Mouse (Mus musculus) liver, embryonic 12.5 days (tissue): ENCODE measurements around the gene Shb. TPM values are rescaled to one million over a fixed set of nuclear protein-coding genes. Genes with fewer than 3 reads are reported as not detected.

ENCODE experiments used
- ATAC-seq: fragments of 200-750 bp; cut with Nextera tagmentation; 2 replicates; pipeline ENCODE4 v1.8.0; 2017; ENCODE audit warnings: moderate number of reproducible peaks, mild to moderate bottlenecking, moderate library complexity
- H3K27ac ChIP-seq: fragments of 300-500 bp; sonication (generic); 2 replicates; pipeline ENCODE4 v1.5.1; 2016; ENCODE audit warnings: mild to moderate bottlenecking
- H3K27me3 ChIP-seq: fragments of 300-500 bp; sonication (generic); replicated peaks from 2 replicates; pipeline ENCODE4 v1.6.1; 2016; ENCODE audit warnings: mild to moderate bottlenecking, moderate library complexity
- H3K36me3 ChIP-seq: fragments of 300-500 bp; sonication (generic); 2 replicates; pipeline ENCODE4 v1.6.1; 2016; ENCODE audit warnings: mild to moderate bottlenecking, moderate library complexity
- H3K4me1 ChIP-seq: fragments of 300-500 bp; sonication (generic); 2 replicates; pipeline ENCODE4 v1.6.1; 2016
- H3K4me2 ChIP-seq: fragments of 300-500 bp; sonication (generic); 2 replicates; pipeline ENCODE4 v1.6.1; 2016; ENCODE audit warnings: mild to moderate bottlenecking, moderate library complexity
- H3K4me3 ChIP-seq: fragments of 300-500 bp; sonication (generic); 2 replicates; pipeline ENCODE4 v1.5.1; 2016; ENCODE audit warnings: mild to moderate bottlenecking, moderate library complexity
- H3K9ac ChIP-seq: fragments of 300-500 bp; sonication (generic); 2 replicates; pipeline ENCODE4 v1.6.1; 2016; ENCODE audit warnings: mild to moderate bottlenecking, moderate library complexity
- H3K9me3 ChIP-seq: fragments of 300-500 bp; sonication (generic); replicated peaks from 2 replicates; pipeline ENCODE4 v1.6.1; 2016; ENCODE audit warnings: mild to moderate bottlenecking, moderate library complexity
- WGBS: fragments of 180-500 bp; shearing (Covaris S2); methylation state at CpG from one replicate; pipeline ENCODE4 v1.1.7; 2016; ENCODE audit not compliant: insufficient replicate concordance; 5-methylcytosine and 5-hydroxymethylcytosine counted together
- polyA plus RNA-seq: library from polyadenylated mRNA; unstranded; fragments of >200 nt; fragmentation: Nextera tagmentation; extraction: Ambion mirVana; gene quantifications from 2 replicates; pipeline ENCODE4 v1.2.1, GENCODE M21; 2016

Shb gene
- polyA plus RNA-seq, 1 experiment from 2014 or later = 8.7 TPM

- Histone ChIP-seq H3K4me1 (peaks cover 81% of the 10 kb centered on the region), H3K9ac (no peak overlapping the region), H3K9me3 (no peaks in the 10 kb centered on the region), H3K4me3 (no peak overlapping the region), H3K27me3 (no peaks in the 10 kb centered on the region), H3K27ac (peak overlapping the region; percentile 26; the same call in 1 of the 2 replicates), H3K4me2 (no peak overlapping the region), H3K36me3 (peaks cover 34% of the 10 kb centered on the region)
- 74% methylated on average over 5 of the region's 5 CpGs for WGBS
- ATAC-seq = no peak
Measured at GRCm38 (mm10) chr4:45474832-45475231, 57.4 kb downstream of the Shb start.

- Histone ChIP-seq H3K4me1 (peaks cover 76% of the 10 kb centered on the region), H3K9me3 (no peaks in the 10 kb centered on the region), H3K27me3 (no peaks in the 10 kb centered on the region), H3K4me3 (no peak overlapping the region), H3K9ac (no peak overlapping the region), H3K36me3 (peaks cover 33% of the 10 kb centered on the region), H3K4me2 (no peak overlapping the region), H3K27ac (no peak overlapping the region)
- ATAC-seq = no peak
- WGBS = 91% methylated on average over 4 of the region's 4 CpGs
Measured at GRCm38 (mm10) chr4:45474131-45474530, 58.1 kb downstream of the Shb start.

- H3K4me2 ChIP-seq = no peak overlapping the region
- no peak overlapping the region for H3K27ac ChIP-seq
- H3K9ac ChIP-seq = no peak overlapping the region
- H3K4me1 ChIP-seq = peaks cover 69% of the 10 kb centered on the region
- ATAC-seq = no peak
- 29% methylated on average over 11 of the region's 11 CpGs for WGBS
- no peak overlapping the region for H3K4me3 ChIP-seq
- H3K27me3 ChIP-seq = no peaks in the 10 kb centered on the region
- peaks cover 23% of the 10 kb centered on the region for H3K36me3 ChIP-seq
- H3K9me3 ChIP-seq = no peaks in the 10 kb centered on the region
Measured at GRCm38 (mm10) chr4:45473129-45473528, 59.1 kb downstream of the Shb start.

- peaks cover 20% of the 10 kb centered on the region for H3K36me3 ChIP-seq
- 75% methylated on average over 6 of the region's 6 CpGs for WGBS
- H3K9ac ChIP-seq = no peak overlapping the region
- H3K27ac ChIP-seq = peak overlapping the region; percentile 23; the same call in 1 of the 2 replicates
- no peak for ATAC-seq
- no peak overlapping the region for H3K4me2 ChIP-seq
- H3K27me3 ChIP-seq = no peaks in the 10 kb centered on the region
- H3K4me1 ChIP-seq = peaks cover 66% of the 10 kb centered on the region
- no peaks in the 10 kb centered on the region for H3K9me3 ChIP-seq
- H3K4me3 ChIP-seq = no peak overlapping the region
Measured at GRCm38 (mm10) chr4:45472706-45473105, 59.6 kb downstream of the Shb start.

- no peak overlapping the region for H3K4me2 ChIP-seq
- H3K36me3 ChIP-seq = peaks cover 20% of the 10 kb centered on the region
- peak overlapping the region; percentile 23 for H3K27ac ChIP-seq
- no peak overlapping the region for H3K4me3 ChIP-seq
- H3K9me3 ChIP-seq = no peaks in the 10 kb centered on the region
- WGBS = 60% methylated on average over 11 of the region's 11 CpGs
- 0 out of 2 replicates have a peak, but pooled peaks have one; percentile 17 for ATAC-seq
- no peaks in the 10 kb centered on the region for H3K27me3 ChIP-seq
- H3K9ac ChIP-seq = no peak overlapping the region
- H3K4me1 ChIP-seq = peaks cover 66% of the 10 kb centered on the region
Measured at GRCm38 (mm10) chr4:45471654-45472556, 60.4 kb downstream of the Shb start.

GRCm38 (mm10) chr4:45469057-45469456, 63.2 kb downstream of the Shb start:
- no peaks in the 10 kb centered on the region for H3K27me3 ChIP-seq
- no peak for ATAC-seq
- H3K36me3 ChIP-seq = peaks cover 26% of the 10 kb centered on the region
- no peak overlapping the region for H3K4me2 ChIP-seq
- WGBS = 75% methylated on average over 6 of the region's 6 CpGs
- H3K27ac ChIP-seq = peak overlapping the region; percentile 9; the same call in 1 of the 2 replicates
- H3K9ac ChIP-seq = no peak overlapping the region
- peaks cover 57% of the 10 kb centered on the region for H3K4me1 ChIP-seq
- no peaks in the 10 kb centered on the region for H3K9me3 ChIP-seq
- no peak overlapping the region for H3K4me3 ChIP-seq

GRCm38 (mm10) chr4:45468507-45468906, 63.8 kb downstream of the Shb start:
- H3K9me3 ChIP-seq = no peaks in the 10 kb centered on the region
- H3K27me3 ChIP-seq = no peaks in the 10 kb centered on the region
- peaks cover 27% of the 10 kb centered on the region for H3K36me3 ChIP-seq
- ATAC-seq = no peak
- H3K4me1 ChIP-seq = peaks cover 54% of the 10 kb centered on the region
- no peak overlapping the region for H3K27ac ChIP-seq
- no peak overlapping the region for H3K9ac ChIP-seq
- H3K4me3 ChIP-seq = no peak overlapping the region
- WGBS = 80% methylated on average over 6 of the region's 6 CpGs
- H3K4me2 ChIP-seq = no peak overlapping the region

GRCm38 (mm10) chr4:45467115-45467912, 65.0 kb downstream of the Shb start:
- Histone ChIP-seq H3K27ac (no peak overlapping the region), H3K9ac (no peak overlapping the region), H3K4me3 (no peak overlapping the region), H3K9me3 (no peaks in the 10 kb centered on the region), H3K4me2 (no peak overlapping the region), H3K36me3 (peaks cover 27% of the 10 kb centered on the region), H3K27me3 (no peaks in the 10 kb centered on the region), H3K4me1 (peaks cover 54% of the 10 kb centered on the region)
- ATAC-seq = no peak
- WGBS = 68% methylated on average over 12 of the region's 12 CpGs

GRCm38 (mm10) chr4:45464941-45465340, 67.3 kb downstream of the Shb start:
- no peak overlapping the region for H3K27ac ChIP-seq
- H3K9me3 ChIP-seq = no peaks in the 10 kb centered on the region
- WGBS = 81% methylated on average over 9 of the region's 9 CpGs
- no peak overlapping the region for H3K4me3 ChIP-seq
- peaks cover 57% of the 10 kb centered on the region for H3K4me1 ChIP-seq
- no peaks in the 10 kb centered on the region for H3K27me3 ChIP-seq
- no peak overlapping the region for H3K9ac ChIP-seq
- H3K4me2 ChIP-seq = no peak overlapping the region
- no peak for ATAC-seq
- H3K36me3 ChIP-seq = peaks cover 17% of the 10 kb centered on the region; the same call in 1 of the 2 replicates

GRCm38 (mm10) chr4:45464528-45464927, 67.7 kb downstream of the Shb start:
- Histone ChIP-seq H3K9ac (no peak overlapping the region), H3K27ac (no peak overlapping the region), H3K4me2 (no peak overlapping the region), H3K36me3 (peaks cover 17% of the 10 kb centered on the region; the same call in 1 of the 2 replicates), H3K27me3 (no peaks in the 10 kb centered on the region), H3K4me1 (peaks cover 58% of the 10 kb centered on the region), H3K4me3 (no peak overlapping the region), H3K9me3 (no peaks in the 10 kb centered on the region)
- ATAC-seq = no peak
- WGBS = 77% methylated on average over 12 of the region's 12 CpGs

GRCm38 (mm10) chr4:45464123-45464522, 68.1 kb downstream of the Shb start:
- Histone ChIP-seq H3K4me1 (peaks cover 58% of the 10 kb centered on the region), H3K9ac (no peak overlapping the region), H3K36me3 (peaks cover 17% of the 10 kb centered on the region; the same call in 1 of the 2 replicates), H3K27ac (no peak overlapping the region), H3K27me3 (no peaks in the 10 kb centered on the region), H3K9me3 (no peaks in the 10 kb centered on the region), H3K4me2 (no peak overlapping the region), H3K4me3 (no peak overlapping the region)
- WGBS = 85% methylated on average over 3 of the region's 3 CpGs
- no peak for ATAC-seq

GRCm38 (mm10) chr4:45462628-45463027, 69.6 kb downstream of the Shb start:
- Histone ChIP-seq H3K9me3 (no peaks in the 10 kb centered on the region), H3K4me2 (0 out of 2 replicates have a peak overlapping the region, but pooled peaks have one; percentile 14), H3K4me1 (peaks cover 53% of the 10 kb centered on the region), H3K27ac (peak overlapping the region; percentile 76), H3K4me3 (no peak overlapping the region), H3K27me3 (no peaks in the 10 kb centered on the region), H3K36me3 (peaks cover 29% of the 10 kb centered on the region), H3K9ac (peak overlapping the region; percentile 15; the same call in 1 of the 2 replicates)
- peak; percentile 97 for ATAC-seq
- WGBS = 32% methylated on average over 5 of the region's 5 CpGs
